Mouse (Mus musculus) lung, embryonic 15.5 days (tissue): ENCODE results near the gene Vgll2. TPM values are rescaled to one million over a fixed set of nuclear protein-coding genes. Genes with fewer than 3 reads are reported as not detected.
A peak's percentile ranks its signal among the peaks of the same experiment; 100 is the strongest.

Source experiments
- ATAC-seq: fragments of 200-750 bp; cut with Nextera tagmentation; 2 replicates; pipeline ENCODE4 v1.8.0; 2017; ENCODE audit warnings: moderate number of reproducible peaks, borderline replicate concordance; ENCODE audit not compliant: low FRiP score, low TSS enrichment; ENCODE audit errors: extremely low read depth
- H3K27ac ChIP-seq: fragments of 300-500 bp; sonication (generic); 2 replicates; pipeline ENCODE4 v1.5.1; 2015; ENCODE audit warnings: moderate library complexity, mild to moderate bottlenecking, inconsistent platforms
- H3K27me3 ChIP-seq: fragments of 300-500 bp; sonication (generic); 2 replicates; pipeline ENCODE4 v1.6.1; 2015; ENCODE audit warnings: inconsistent platforms
- H3K36me3 ChIP-seq: fragments of 300-500 bp; sonication (generic); 2 replicates; pipeline ENCODE4 v1.6.1; 2015; ENCODE audit warnings: inconsistent platforms
- H3K4me1 ChIP-seq: fragments of 300-500 bp; sonication (generic); 2 replicates; pipeline ENCODE4 v1.6.1; 2015; ENCODE audit warnings: inconsistent platforms
- H3K4me2 ChIP-seq: fragments of 300-500 bp; sonication (generic); 2 replicates; pipeline ENCODE4 v1.6.1; 2015; ENCODE audit warnings: inconsistent platforms, mild to moderate bottlenecking, moderate library complexity
- H3K4me3 ChIP-seq: fragments of 300-500 bp; sonication (generic); 2 replicates; pipeline ENCODE4 v1.5.1; 2015; ENCODE audit warnings: mild to moderate bottlenecking, inconsistent platforms
- H3K9ac ChIP-seq: fragments of 300-500 bp; sonication (generic); 2 replicates; pipeline ENCODE4 v1.6.1; 2015; ENCODE audit warnings: inconsistent platforms
- H3K9me3 ChIP-seq: fragments of 300-500 bp; sonication (generic); 2 replicates; pipeline ENCODE4 v1.6.1; 2016; ENCODE audit warnings: inconsistent platforms
- WGBS: fragments of 180-500 bp; shearing (Covaris S2); methylation state at CpG from one replicate; pipeline ENCODE4 v1.1.7; 2015; 5-methylcytosine and 5-hydroxymethylcytosine counted together
- polyA plus RNA-seq: library from polyadenylated mRNA; unstranded; fragments of >200 nt; fragmentation: Nextera tagmentation; extraction: Ambion mirVana; gene quantifications from 2 replicates; pipeline ENCODE4 v1.2.1, GENCODE M21; 2015

Gene Vgll2
- polyA plus RNA-seq, result 0.13 and 0.15 TPM in 2 replicates

DNA sequence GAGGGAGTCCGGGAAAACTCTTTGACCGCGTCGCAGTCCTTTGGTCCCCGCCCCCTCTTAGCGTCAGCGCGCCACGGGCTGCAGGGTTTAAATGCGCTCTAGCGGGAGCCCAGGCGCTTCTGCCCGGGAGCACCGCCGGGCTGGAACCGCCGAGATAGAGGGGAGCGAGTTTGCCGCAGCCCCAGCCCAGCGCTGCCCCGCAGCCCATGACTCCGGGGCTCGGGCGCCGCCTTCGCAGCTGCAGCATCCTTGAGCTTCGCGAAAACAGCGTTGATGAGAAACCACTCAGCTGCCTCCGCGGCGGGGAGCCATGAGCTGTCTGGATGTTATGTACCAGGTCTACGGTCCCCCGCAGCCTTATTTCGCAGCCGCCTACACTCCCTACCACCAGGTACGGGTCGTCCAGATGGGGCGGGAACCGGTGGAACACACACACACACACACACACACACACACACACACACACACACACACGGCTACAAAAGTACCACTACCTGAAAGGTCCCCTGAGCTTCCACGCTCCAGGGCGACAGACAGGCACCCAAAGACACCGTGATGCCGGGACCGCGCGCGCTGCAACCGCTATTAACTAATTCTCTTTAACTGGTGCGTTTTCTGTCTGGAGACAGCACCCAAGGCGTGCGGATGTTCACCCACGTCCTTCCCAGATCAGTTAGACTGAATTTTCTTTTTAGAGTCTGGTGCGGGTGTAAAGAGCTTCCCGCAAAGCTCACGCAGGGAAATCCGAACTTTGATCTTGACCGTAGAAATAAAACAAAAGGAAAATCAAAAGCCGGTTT, at the start of gene Vgll2:
Vgll2 (plus strand) TSS at position 90 of the 800 bp plus-strand sequence.
- Histone ChIP-seq H3K27me3 (peaks cover 84% of the 10 kb centered on the region), H3K4me2 (peak within 1 kb of the TSS; percentile 96), H3K27ac (no peak within 1 kb of the TSS), H3K36me3 (no peaks in the 10 kb centered on the region), H3K4me1 (peaks cover 23% of the 10 kb centered on the region), H3K9ac (no peak within 1 kb of the TSS), H3K4me3 (peak within 1 kb of the TSS; percentile 46), H3K9me3 (no peaks in the 10 kb centered on the region)
- WGBS, result under 1% methylated on average over 52 of the region's 60 CpGs
- peak; percentile 84; the same call in 1 of the 2 replicates for ATAC-seq

DNA sequence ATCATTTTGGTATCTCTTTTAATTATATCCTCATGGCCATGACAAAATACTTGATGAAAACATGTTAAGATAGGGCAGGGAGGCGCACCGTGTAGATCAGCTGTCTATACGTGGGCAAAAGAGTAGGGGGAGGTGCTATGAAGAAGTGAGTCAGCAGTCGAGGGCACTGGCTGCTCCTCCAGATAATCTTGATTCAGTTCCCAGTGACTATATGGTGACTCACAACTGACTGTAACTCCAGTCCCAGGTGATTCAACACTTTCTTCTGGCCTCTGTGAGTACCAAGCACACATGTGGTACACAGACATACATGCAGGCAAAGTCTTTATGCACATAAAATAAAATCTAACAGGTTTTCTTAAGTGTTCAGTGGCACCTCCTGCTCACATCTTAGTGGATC, 47.2 kb upstream of the Vgll2 start:
- Histone ChIP-seq H3K27me3 (no peaks in the 10 kb centered on the region), H3K36me3 (no peaks in the 10 kb centered on the region), H3K9me3 (no peaks in the 10 kb centered on the region), H3K9ac (no peak overlapping the region), H3K4me1 (no peaks in the 10 kb centered on the region), H3K27ac (no peak overlapping the region), H3K4me3 (no peak overlapping the region), H3K4me2 (no peak overlapping the region)
- WGBS, result 59% methylated on average over 4 of the region's 4 CpGs
- no peak for ATAC-seq

DNA sequence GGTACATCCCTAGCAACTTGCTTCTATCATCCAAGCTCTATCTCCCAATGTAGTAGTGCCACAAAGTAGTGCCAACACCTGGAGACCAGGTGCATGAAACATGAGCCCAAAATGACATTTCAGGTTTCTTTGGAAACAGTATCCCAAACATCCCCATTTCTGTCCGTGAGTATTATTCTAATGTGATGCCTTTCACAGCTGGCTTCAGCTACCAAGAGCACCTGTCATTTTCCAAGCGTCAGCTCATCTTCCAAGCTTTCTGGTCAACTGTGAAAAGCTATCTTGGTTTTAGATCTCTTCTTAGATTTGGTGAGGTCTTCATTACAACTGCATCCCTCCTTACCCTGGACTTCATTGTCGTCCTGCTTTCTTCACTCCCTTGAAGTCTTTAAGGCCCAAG, 46.7 kb upstream of the Vgll2 start:
- Histone ChIP-seq H3K27ac (no peak overlapping the region), H3K27me3 (no peaks in the 10 kb centered on the region), H3K9ac (no peak overlapping the region), H3K4me1 (no peaks in the 10 kb centered on the region), H3K36me3 (no peaks in the 10 kb centered on the region), H3K9me3 (no peaks in the 10 kb centered on the region), H3K4me2 (no peak overlapping the region), H3K4me3 (no peak overlapping the region)
- WGBS, result 75% methylated on average over 3 of the region's 3 CpGs
- no peak for ATAC-seq

DNA sequence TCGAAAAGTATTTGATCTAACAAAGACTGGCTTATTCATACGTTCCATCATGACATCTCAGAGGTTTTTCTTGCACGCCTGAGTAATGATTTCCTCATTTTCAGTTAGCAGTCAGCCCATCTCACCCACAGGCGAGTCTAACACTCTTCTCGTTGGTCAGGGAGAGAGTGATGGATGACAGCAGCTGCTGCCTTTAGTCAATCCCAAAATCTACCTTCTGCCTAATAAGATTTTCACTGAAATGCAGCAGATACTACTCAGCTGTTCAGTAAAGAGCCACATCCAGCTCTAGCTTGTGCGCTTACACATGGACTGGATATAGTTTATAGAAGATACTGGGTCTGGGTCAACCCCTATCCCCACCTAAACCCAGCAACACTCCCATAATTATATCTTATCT, 40.7 kb upstream of the Vgll2 start:
- Histone ChIP-seq H3K4me3 (no peak overlapping the region), H3K36me3 (no peaks in the 10 kb centered on the region), H3K4me2 (no peak overlapping the region), H3K27ac (no peak overlapping the region), H3K9me3 (no peaks in the 10 kb centered on the region), H3K4me1 (no peaks in the 10 kb centered on the region), H3K27me3 (no peaks in the 10 kb centered on the region), H3K9ac (no peak overlapping the region)
- whole genome bisulfite sequencing, result 49% methylated on average over 6 of the region's 6 CpGs
- no peak for ATAC-seq

DNA sequence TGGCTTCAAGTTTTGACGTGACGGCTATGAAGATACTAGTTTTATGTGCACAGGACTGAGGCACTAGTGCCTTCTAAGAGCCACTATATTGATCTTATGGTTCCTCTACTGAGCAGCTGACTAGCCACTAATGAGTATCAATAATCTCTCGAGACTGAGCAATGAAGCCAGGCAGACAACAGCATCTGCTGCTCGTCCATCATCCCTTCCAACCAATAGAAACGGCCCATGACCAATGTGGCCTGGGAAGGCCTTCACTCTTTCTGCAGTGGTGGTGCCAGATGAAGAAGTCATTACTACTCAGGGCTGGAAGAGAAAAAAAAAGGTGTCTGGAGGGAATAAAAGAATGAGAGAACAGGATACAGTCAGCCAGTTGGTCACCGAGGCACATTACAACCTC, 39.9 kb upstream of the Vgll2 start:
- Histone ChIP-seq H3K27me3 (no peaks in the 10 kb centered on the region), H3K9ac (no peak overlapping the region), H3K36me3 (no peaks in the 10 kb centered on the region), H3K9me3 (no peaks in the 10 kb centered on the region), H3K4me1 (no peaks in the 10 kb centered on the region), H3K4me2 (no peak overlapping the region), H3K4me3 (no peak overlapping the region), H3K27ac (no peak overlapping the region)
- 71% methylated on average over 6 of the region's 6 CpGs for WGBS
- ATAC-seq, result no peak

DNA sequence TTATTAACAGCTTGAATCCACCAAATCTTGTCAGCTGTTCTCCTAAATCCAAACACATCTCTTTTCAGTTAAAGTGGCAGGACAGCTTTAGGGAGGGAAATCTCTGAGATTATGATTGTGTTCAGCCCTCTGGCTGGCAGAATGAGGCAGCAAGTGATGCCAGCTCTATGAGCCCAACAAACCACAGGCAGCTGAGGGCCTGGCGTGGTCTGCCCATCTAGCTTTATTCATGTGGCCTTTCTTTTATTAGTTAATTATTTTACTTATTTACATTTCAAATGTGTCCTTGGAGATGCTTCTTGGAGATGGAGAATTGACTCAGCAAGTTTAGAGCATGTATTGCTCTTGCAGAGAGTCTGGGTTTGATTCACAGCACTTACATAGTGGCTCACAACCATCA, 3.8 kb upstream of the Vgll2 start:
- no peak overlapping the region for H3K27ac ChIP-seq
- peaks cover 43% of the 10 kb centered on the region for H3K27me3 ChIP-seq
- WGBS, result 88% methylated on average over 1 of the region's 1 CpGs
- H3K9ac ChIP-seq, result no peak overlapping the region
- no peaks in the 10 kb centered on the region for H3K36me3 ChIP-seq
- H3K4me2 ChIP-seq, result no peak overlapping the region
- H3K9me3 ChIP-seq, result no peaks in the 10 kb centered on the region
- no peak for ATAC-seq
- peaks cover 16% of the 10 kb centered on the region for H3K4me1 ChIP-seq
- H3K4me3 ChIP-seq, result no peak overlapping the region

DNA sequence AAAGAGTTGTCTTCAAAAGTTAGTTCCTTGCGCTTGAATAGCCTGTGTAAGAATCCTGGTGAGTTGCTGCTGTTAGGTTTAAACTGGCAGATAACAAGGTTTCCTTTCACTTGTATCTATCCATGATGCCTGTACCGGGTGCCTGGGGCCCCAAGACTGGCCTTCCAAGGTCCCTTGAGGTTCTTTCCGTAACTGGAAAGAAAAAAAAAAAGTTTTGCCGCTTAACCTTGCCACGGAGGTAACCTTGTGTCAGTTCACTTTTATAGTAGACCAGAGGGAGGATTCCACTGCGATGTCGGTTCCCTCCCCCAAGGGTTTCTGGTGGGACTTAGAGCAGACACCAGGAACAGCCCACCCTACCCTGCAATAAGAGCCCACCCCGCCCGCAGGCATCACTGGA, 1.1 kb upstream of the Vgll2 start:
- no peak overlapping the region for H3K4me3 ChIP-seq
- 4% methylated on average over 9 of the region's 9 CpGs for WGBS
- ATAC-seq, result no peak
- peaks cover 16% of the 10 kb centered on the region for H3K4me1 ChIP-seq
- no peak overlapping the region for H3K27ac ChIP-seq
- H3K9ac ChIP-seq, result no peak overlapping the region
- no peaks in the 10 kb centered on the region for H3K36me3 ChIP-seq
- H3K4me2 ChIP-seq, result no peak overlapping the region
- H3K9me3 ChIP-seq, result no peaks in the 10 kb centered on the region
- H3K27me3 ChIP-seq, result peaks cover 70% of the 10 kb centered on the region

DNA sequence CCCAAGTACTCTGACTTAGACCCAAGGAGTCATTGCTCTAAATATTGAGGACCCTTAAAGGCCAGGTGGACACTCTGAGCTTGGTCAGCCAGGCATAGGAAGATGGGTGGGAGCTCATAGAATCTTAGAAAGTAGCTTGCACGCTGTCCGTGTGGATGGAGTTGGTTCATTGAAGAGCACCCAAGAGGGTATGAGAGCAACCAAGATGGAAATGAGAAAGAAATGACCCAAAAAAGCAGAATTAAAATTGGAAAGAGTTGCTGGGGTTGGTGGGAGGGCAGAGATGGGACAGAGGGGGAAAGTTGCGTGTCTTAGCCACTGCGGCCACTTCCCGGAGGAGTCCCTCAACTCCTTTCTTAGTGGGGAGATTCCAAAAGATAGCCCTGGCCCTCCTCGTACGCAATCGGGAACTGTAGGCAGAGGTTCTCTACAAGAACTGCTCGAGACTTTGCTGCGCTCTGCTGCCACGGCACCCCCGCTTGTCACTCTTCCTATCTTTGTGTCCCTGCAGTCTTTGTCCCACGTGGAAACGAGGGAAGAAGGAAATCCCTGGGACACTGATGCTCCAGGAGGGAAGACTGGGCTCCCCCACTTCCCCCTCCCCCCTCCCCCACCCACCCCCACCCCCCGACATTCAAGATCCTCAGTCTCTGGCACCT, 437 bp upstream of the Vgll2 start:
- WGBS, result 0% methylated on average over 14 of the region's 15 CpGs
- Histone ChIP-seq H3K4me2 (peak overlapping the region; percentile 96), H3K36me3 (no peaks in the 10 kb centered on the region), H3K4me3 (peak overlapping the region; percentile 46), H3K9ac (no peak overlapping the region), H3K27ac (no peak overlapping the region), H3K27me3 (peaks cover 77% of the 10 kb centered on the region), H3K9me3 (no peaks in the 10 kb centered on the region), H3K4me1 (peaks cover 16% of the 10 kb centered on the region)
- peak; percentile 43; the same call in 1 of the 2 replicates for ATAC-seq

DNA sequence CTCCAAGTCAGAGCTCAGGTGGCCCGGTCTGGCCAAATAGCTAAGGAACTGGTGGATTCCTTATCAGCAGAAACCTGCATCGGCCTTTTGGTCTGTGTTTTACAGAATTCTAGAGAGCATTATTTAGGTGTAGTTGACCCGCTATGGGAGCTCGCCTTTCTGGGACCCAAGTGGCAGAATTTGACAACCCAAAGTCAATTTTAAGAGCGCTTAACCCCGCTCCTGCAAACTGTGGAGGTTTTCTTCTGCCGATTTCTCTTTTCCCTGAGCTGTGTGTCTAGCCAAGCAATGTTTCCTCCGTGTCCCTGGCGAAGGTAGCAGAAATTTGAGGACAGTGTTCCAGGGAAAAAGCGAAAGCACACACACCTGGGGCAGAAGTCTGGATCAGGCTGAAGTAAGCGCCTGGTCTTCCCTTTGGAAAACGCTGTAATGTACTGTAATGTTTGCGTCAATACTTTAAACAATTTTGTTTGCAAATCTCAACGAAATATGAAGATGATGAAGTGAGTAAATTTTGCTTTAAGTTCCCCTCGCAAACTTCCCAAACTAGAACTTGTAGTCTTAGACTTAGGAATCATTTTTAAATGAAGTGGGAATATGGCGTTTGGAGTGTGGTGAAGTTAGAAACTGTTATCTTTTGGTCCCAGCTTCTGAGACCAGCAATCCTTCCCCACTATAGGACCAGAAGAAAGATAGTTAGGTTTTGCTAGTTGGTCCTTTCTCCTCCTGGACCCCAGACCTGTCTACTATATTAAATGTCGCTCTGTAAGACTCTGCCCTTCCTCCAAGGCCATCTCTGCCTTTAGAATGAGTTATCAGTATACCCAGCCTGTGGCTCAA, 1.1 kb downstream of the Vgll2 start:
- no peaks in the 10 kb centered on the region for H3K9me3 ChIP-seq
- H3K4me2 ChIP-seq, result peak overlapping the region; percentile 96
- H3K36me3 ChIP-seq, result no peaks in the 10 kb centered on the region
- peaks cover 26% of the 10 kb centered on the region for H3K4me1 ChIP-seq
- H3K27ac ChIP-seq, result no peak overlapping the region
- H3K4me3 ChIP-seq, result peak overlapping the region; percentile 46; the same call in 1 of the 2 replicates
- H3K27me3 ChIP-seq, result peaks cover 90% of the 10 kb centered on the region
- WGBS, result 3% methylated on average over 17 of the region's 17 CpGs
- no peak for ATAC-seq
- no peak overlapping the region for H3K9ac ChIP-seq

DNA sequence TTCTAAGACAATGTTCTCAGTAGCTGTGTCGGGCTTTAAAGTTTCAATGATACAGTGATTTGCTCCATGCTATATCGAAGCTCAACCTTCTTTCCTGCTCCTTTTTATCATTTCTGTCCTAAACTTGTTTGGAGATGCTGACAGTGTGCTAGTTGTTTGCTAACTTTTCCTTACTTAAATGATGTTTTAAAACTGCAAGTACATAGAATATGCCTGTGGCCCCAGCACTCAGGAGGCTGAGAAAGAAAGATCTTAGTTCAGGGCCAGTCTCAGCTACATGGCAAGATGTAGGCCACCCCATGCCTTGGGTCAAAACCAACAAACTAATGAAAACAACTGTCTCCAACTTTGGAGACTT, 1.7 kb downstream of the Vgll2 start:
- Histone ChIP-seq H3K36me3 (no peaks in the 10 kb centered on the region), H3K9me3 (no peaks in the 10 kb centered on the region), H3K27me3 (peaks cover 95% of the 10 kb centered on the region), H3K4me1 (peaks cover 26% of the 10 kb centered on the region), H3K4me2 (no peak overlapping the region), H3K9ac (no peak overlapping the region), H3K27ac (no peak overlapping the region), H3K4me3 (no peak overlapping the region)
- ATAC-seq, result no peak
- WGBS, result 20% methylated on average over 2 of the region's 2 CpGs

DNA sequence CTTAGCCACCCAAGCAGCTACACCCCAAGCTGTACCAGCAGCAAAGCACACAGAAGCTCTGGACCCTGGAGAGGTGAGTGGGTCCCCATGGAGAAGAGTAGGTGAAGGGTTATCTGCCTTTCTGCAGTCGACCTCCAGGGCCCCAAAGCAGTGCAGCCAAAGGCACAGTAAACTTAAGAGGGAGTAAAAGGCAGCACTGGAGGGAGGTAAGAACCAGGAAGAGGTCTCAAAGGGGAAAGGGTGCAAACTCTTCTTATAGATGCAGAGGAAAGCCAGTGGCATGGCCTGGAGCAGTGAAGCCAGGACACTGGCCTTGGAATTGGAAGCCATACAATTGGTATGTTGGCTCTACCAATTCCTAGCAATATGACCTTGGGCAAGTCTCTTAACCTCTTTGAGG, 3.0 kb downstream of the Vgll2 start:
- Histone ChIP-seq H3K27me3 (peaks cover 99% of the 10 kb centered on the region), H3K9me3 (no peaks in the 10 kb centered on the region), H3K27ac (no peak overlapping the region), H3K4me3 (no peak overlapping the region), H3K4me2 (no peak overlapping the region), H3K4me1 (peaks cover 26% of the 10 kb centered on the region), H3K9ac (no peak overlapping the region), H3K36me3 (no peaks in the 10 kb centered on the region)
- 0% methylated on average over 1 of the region's 1 CpGs for WGBS
- ATAC-seq, result no peak

DNA sequence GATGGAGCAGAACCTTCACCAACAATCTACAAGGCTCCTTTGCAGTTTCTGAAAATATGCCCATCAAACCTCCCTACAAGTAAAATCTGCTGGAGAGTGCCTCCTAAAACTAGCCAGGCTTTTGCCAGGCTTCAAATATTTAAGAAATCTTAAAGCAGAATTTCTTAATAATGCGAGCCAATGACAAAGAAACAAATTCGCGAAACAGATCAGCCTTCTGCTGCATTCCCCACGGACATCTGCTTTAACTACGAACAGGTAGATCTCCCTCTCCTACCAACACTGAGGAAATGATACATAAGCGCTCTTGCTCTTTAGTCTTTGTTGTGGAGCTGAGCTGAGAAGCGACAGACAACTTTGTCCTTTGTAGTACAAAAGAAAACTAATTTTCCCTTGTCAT, 3.5 kb downstream of the Vgll2 start:
- ATAC-seq, result no peak
- Histone ChIP-seq H3K9me3 (no peaks in the 10 kb centered on the region), H3K36me3 (no peaks in the 10 kb centered on the region), H3K4me3 (no peak overlapping the region), H3K27me3 (peaks cover 98% of the 10 kb centered on the region), H3K4me2 (no peak overlapping the region), H3K9ac (no peak overlapping the region), H3K27ac (no peak overlapping the region), H3K4me1 (peaks cover 26% of the 10 kb centered on the region)
- WGBS, result 22% methylated on average over 7 of the region's 7 CpGs
